Mouse (Mus musculus) testis, adult 2 months (tissue): ENCODE measurements around the gene Trak2.

Experiments used
- CTCF ChIP-seq: fragments of 200-500 bp; IDR thresholded peaks from 2 replicates; pipeline ENCODE4 v1.5.1; 2012; ENCODE audit warnings: low read depth, mild to moderate bottlenecking, inconsistent platforms, low read length, moderate library complexity; ENCODE audit not compliant: control insufficient read depth, insufficient read depth, insufficient replicate concordance
- POLR2A ChIP-seq: fragments of 200-500 bp; IDR thresholded peaks from 2 replicates; pipeline ENCODE4 v1.6.1; 2012; ENCODE audit warnings: low read depth, mild to moderate bottlenecking, inconsistent platforms, low read length, moderate library complexity; ENCODE audit not compliant: control insufficient read depth

GRCm38 (mm10) chr1:58955716-58956115 is 17.5 kb downstream of the Trak2 start:
- no peak for TF ChIP-seq POLR2A
- no peak for TF ChIP-seq CTCF
